Mouse (Mus musculus): ENCODE measurements around the gene Ifi202b. TPM values are rescaled to one million over a fixed set of nuclear protein-coding genes. Genes with fewer than 3 reads are reported as not detected.
"Not testable (repeated sequence)": the region's sequence is repeated elsewhere in the genome, so short reads cannot be mapped to it uniquely, and the experiment has no call there.

Gene Ifi202b
- total RNA-seq (2015) (not detected in 2 replicates), total RNA-seq (2017) (not detected in 2 replicates)

- ATAC-seq (ENCODE audit: poor library complexity, severe bottlenecking), result not testable (repeated sequence)
Measured at GRCm38 (mm10) chr1:173982694-173983305, at the start of gene Ifi202b. TSS of gene Ifi202b (minus strand) at chr1:173982744.

DNA sequence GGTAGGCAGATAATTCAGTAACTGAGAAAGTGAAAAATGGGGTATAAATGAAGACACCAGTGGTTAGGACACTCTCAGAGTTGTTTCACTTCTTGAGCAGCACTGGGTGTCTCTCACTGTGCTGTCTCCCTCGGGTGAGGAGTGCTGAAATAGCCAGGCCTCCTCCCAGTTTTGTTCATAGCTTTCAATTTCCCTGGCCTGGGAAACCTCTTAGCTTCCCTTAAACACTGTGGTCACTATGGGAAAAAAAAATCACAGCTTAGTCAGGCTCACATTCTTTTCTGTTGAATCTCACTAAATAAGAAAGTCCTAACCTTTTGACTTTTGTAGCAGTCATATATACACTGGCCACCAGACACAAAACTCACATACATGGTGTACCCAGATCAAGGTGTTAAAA, 49.2 kb upstream of the Ifi202b start, which contains the start of gene Ifi205:
Gene Ifi205, minus strand, starts transcription at position 113 of the 400 bp plus-strand sequence.
- ATAC-seq (ENCODE audit: poor library complexity, severe bottlenecking), result peak; percentile 73

DNA sequence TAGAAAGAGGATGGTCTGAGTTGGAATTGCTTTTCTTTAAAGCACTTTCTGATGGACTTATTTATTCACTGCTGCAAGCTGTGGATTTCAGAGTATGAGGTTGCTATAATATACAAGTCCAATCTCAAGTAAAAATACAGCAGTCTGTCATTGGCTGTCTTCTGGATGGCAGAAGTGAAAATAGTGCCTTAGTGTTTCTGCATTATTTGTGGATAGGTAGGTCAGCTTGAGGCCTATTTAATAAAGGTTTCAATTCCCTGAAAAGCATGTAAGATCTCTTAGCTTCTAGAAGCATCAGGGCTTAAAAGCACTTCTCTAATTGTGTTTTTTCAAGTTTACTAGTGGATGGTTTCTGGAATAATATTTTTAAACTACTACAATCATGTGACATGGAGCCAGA, 24.5 kb upstream of the Ifi202b start:
- ATAC-seq (ENCODE audit: poor library complexity, severe bottlenecking), result peak; percentile 45

GRCm38 (mm10) chr1:174004352-174005109, 22.0 kb upstream of the Ifi202b start:
- peak; percentile 93 for ATAC-seq (ENCODE audit: poor library complexity, severe bottlenecking)

GRCm38 (mm10) chr1:173995003-173995402, 12.5 kb upstream of the Ifi202b start:
- ATAC-seq (ENCODE audit: poor library complexity, severe bottlenecking), result no peak

GRCm38 (mm10) chr1:173981038-173981437, 1.5 kb downstream of the Ifi202b start:
- not testable (repeated sequence) for ATAC-seq (ENCODE audit: poor library complexity, severe bottlenecking)

GRCm38 (mm10) chr1:173977622-173978021, 4.9 kb downstream of the Ifi202b start:
- peak; percentile 93 for ATAC-seq (ENCODE audit: poor library complexity, severe bottlenecking)

DNA sequence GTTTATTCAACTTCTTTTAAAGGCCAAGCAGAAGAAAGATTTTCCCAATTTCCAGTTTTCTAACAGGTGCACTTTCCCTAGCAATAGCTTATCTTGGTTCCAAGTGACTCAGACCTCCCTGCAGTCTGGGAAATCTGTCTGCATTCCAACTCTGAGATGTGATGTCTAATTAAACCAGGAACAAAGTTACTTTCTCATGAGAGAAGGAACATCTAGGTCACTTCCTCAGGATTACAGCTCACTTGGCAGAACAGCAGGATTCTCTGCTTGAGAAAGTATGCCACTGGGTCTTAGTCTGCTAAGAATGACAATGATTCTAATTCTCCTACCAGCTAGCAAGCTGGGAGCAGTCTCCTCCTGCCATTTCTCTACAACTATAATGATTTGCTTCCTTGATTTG, 9.4 kb downstream of the Ifi202b start:
- no peak for ATAC-seq (ENCODE audit: poor library complexity, severe bottlenecking)

- ATAC-seq (ENCODE audit: poor library complexity, severe bottlenecking), result peak; percentile 45; the same call in 1 of the 2 replicates
Measured at GRCm38 (mm10) chr1:173961491-173961890, 21.1 kb downstream of the Ifi202b start.

- not testable (repeated sequence) for ATAC-seq (ENCODE audit: poor library complexity, severe bottlenecking)
Measured at GRCm38 (mm10) chr1:173959998-173960397, 22.5 kb downstream of the Ifi202b start.

DNA sequence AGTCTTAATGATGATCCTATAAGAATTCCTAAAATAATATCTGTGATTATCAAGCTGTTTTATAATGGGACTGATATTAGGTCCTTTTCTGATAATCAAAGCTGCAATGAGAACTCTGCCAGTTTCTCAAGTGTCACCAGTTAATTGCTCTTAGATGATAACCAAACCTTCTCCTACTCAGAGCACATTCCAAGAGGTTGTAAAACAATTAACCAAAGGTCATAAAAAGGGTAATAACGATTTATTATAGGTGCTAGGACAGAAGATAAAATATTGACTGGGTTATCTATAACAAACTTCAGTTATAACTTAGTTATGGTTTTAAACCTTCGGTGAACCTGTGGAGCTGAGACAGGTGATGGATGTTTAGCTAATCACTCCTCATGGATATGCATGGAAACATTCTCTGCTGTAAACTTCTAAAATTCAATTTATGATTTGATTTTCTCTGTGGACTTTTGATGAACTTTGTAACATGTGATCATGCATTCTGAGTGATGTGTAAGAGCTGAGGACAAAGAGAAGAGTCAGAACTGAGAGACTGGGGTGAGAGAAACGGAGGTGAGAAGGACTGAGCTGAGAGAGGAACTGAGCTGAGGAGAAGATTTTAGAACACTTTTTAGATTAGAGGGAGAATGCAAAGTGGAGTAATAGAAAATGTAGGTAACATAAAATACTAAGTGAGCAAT, 26.6 kb downstream of the Ifi202b start:
- ATAC-seq (ENCODE audit: poor library complexity, severe bottlenecking), result not testable (repeated sequence)

DNA sequence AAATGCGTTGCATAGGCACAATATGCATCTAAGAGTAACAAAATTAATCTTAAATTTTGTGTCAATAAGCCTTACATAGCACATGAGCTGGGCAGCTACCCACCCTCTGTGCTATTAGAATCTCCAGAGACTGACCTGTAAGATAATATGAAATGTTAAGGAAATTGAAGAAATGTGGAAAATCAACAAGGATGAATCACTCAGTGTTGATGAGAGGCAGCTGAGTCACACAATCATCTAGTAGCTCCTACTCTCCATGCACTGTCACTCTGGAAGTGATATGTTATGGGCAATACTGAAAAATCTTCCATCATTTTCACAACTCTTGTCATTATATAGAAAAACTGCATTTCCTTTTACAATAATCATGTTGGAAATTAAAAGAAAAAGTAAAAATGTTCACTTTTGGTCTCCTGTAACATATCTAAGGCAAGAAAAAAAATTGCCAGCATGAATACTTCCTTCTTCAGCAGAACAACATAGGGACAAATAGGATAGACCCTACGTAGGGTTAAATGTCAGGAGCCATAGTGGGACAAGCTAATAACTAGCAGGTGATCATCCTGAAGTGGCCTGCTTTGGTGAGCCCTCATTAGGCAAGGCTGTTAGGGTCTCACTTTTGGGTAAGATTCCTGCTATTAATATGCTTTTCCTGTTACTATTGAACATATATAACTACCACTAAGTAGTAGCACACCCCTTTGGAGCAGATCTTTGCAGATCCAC, 27.3 kb downstream of the Ifi202b start:
- no peak for ATAC-seq (ENCODE audit: poor library complexity, severe bottlenecking)

GRCm38 (mm10) chr1:173953563-173953962, 29.0 kb downstream of the Ifi202b start:
- ATAC-seq (ENCODE audit: poor library complexity, severe bottlenecking), result no peak

DNA sequence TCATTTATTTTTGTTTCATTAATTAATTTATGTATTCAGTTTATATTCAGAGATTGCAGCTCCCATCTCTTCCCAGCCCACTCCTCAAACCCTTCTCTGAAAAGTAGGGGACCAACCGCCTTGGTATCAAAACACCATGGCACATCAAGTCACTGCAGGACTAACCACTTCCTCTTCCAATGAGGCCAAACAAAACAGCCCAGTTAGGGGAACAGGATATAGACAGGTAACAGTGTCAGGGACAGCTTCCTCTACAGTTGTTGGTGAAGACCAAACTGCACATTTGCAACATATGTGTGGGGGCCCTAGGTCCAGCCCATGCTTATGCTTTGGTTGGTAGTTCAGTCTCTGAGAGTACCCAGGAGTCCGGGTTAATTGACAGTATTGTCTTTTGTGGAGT, 33.5 kb downstream of the Ifi202b start:
- peak; percentile 97 for ATAC-seq (ENCODE audit: poor library complexity, severe bottlenecking)

DNA sequence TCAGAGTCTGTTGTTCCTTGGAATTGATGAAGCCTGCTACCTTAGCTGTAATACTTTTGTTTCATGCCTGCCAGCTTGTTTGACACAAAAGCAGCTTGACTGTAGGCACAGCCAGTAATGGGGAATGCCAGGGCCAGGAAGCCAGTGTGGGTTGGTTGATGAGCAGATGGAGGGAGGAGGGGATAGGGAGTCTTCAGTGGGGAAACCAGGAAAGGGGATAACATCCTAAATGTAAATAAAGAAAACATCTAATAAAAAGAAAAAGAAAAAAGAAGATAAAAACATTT, 39.8 kb downstream of the Ifi202b start:
- ATAC-seq (ENCODE audit: poor library complexity, severe bottlenecking), result not testable (repeated sequence)

DNA sequence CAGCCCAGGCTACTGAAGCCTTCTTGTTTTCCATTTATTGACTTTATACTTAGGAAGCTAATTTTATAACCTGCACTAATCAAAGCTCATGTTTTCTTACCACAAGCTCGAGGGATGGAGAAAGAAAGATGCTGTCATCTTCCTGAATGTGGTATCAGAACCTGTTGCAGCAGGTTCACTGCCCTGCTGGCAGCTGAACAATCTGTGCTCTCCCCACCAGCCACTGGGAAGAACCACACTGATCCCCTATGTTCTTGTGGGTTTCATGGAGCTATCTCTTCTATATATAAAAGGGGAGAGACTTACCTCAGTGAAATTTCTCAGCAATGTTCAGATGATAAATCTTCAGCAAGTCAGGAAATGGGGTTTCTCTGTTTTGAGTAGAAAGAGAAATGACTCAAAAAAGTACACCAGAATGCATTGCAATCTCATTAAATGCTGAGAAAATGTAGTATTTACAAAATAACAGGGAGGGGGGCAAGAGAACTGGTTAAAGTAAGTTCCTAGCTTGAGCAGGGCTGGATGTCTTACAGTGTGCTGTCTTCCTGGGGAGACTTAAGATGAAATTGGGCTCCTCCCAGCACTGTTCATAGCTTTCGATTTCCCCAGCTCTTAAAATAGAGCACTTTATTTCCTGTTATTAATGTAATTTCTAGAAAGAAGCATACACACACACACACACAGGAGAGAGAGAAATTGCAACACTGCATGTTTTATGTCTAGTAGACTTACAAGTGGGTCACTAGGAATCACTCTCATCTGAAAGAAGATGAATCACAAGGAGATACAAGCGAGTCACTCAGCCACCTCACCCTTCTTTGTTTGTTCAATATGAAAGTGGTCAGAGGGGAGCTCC, 40.4 kb downstream of the Ifi202b start, which contains the start of the genes Mndal and Ifi203:
Gene Mndal, minus strand, starts transcription at position 568 of the 856 bp plus-strand sequence.
Gene Ifi203, minus strand, starts transcription at position 749 of the 856 bp plus-strand sequence.
- peak; percentile 64 for ATAC-seq (ENCODE audit: poor library complexity, severe bottlenecking)

- peak; percentile 47 for ATAC-seq (ENCODE audit: poor library complexity, severe bottlenecking)
Measured at GRCm38 (mm10) chr1:173941522-173941921, 41.0 kb downstream of the Ifi202b start.

- peak; percentile 62 for ATAC-seq (ENCODE audit: poor library complexity, severe bottlenecking)
Measured at GRCm38 (mm10) chr1:173919279-173919678, 63.3 kb downstream of the Ifi202b start.

DNA sequence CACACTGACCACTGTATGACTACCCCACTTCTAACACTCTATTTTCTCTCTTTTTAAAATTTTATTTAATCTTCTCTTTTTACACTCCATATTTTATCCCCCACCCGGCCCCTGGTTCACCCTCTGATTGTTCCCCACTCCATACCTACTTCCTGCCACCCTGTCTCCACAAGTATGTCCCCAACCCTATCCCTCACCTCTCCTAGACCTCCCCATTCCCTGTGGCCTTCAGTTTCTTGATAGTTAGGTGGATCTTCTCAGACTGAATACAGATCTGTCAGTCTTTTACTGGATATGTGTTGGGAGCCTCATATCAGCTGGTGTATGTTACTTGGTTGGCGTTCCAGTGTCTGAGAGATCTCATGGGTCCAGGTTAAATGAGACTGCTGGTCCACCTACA, 68.0 kb downstream of the Ifi202b start:
- ATAC-seq (ENCODE audit: poor library complexity, severe bottlenecking), result no peak

DNA sequence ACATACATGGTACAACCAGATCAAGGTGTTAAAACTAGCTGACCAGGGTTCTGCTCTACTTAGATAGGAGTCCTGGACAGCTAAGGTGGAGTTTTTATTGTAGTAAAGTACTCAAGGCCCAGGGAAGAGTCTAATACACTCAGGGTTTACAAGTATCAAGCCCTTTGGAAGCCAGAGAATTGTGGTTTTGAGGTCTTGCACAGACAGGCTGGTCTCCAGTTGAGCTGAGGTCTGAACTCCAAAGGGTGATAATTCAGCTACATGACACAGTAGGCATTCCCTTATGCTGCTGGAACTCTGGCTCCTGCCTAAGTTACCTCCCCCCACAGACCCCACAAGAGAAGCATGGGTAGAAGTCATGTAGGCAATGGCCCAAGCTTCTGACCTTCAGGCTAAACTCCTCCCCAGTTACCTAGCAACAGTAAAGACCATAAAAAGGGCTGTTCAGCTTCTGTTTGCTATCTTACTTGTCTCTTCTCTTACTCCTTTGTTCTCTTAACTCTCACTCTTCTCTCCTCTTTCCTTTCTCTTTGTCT, 69.2 kb downstream of the Ifi202b start:
- ATAC-seq (ENCODE audit: poor library complexity, severe bottlenecking), result not testable (repeated sequence)
